Mouse (Mus musculus): Measurements from ENCODE around the gene Myl9.
A peak's percentile ranks its signal among the peaks of the same experiment; 100 is the strongest.

DNA sequence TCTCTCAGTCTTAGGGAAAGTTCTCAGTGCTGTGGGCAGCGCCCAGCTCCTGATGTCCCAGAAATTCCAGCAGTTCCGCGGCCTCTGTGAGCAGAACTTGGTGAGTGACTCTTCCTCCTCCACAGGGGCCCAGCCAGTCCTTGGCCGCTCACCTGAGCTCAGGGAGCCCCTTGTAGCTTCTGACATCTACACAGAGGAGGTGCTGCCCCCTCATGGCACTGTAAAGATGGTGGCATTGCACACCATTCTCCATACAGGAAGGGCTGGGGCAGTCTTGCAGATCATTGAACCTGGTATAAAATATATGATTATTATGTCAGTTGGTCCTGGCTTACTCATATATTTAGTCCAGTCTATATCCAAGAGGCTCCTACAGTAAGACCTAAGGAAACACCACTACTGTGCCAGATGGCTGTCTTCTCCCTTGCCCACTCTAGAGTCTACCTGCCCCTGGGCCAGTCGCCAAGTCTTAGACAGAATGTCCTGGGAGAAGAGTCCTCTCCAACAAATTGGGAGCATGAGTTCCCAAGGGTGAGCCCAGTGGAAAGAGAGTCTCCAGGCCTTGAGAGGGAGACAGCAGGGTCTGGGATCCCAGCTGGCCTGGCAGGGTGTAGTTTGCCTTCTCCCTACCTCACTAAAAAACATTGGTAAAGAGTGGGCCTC lies 14.2 kb upstream of the Myl9 start:
- peak; percentile 57 for TF ChIP-seq CTCF (IDR thresholded peaks at IDR 0.05; ENCODE audit: low read depth)
- TF ChIP-seq EP300 (IDR thresholded peaks at IDR 0.05; ENCODE audit: low read depth) = no peak
